Mouse (Mus musculus) forebrain, postnatal 0 days (tissue): ENCODE data around the gene Cmtm7. TPM values are rescaled to one million over a fixed set of nuclear protein-coding genes. Genes with fewer than 3 reads are reported as not detected.

ENCODE experiments used
- ATAC-seq: fragments of 200-750 bp; cut with Nextera tagmentation; 2 replicates; pipeline ENCODE4 v1.8.0; 2017; ENCODE audit warnings: mild to moderate bottlenecking, moderate library complexity
- DNase-seq: peaks from one replicate; pipeline ENCODE4 v3.0.0-alpha.2; 2015
- H3K27ac ChIP-seq: fragments of 300-500 bp; sonication (generic); 2 replicates; pipeline ENCODE4 v1.5.1; 2014; ENCODE audit warnings: low read depth, mild to moderate bottlenecking, antibody characterized with exemption, low read length, moderate library complexity, mixed read lengths
- H3K27me3 ChIP-seq: fragments of 300-500 bp; sonication (generic); 2 replicates; pipeline ENCODE4 v1.6.1; 2014; ENCODE audit warnings: mild to moderate bottlenecking, low read length, mixed read lengths; ENCODE audit not compliant: insufficient read depth
- H3K36me3 ChIP-seq: fragments of 300-500 bp; sonication (generic); 2 replicates; pipeline ENCODE4 v1.6.1; 2014; ENCODE audit warnings: mild to moderate bottlenecking, moderate library complexity; ENCODE audit not compliant: insufficient read depth
- H3K4me1 ChIP-seq: fragments of 300-500 bp; sonication (generic); 2 replicates; pipeline ENCODE4 v1.6.1; 2014; ENCODE audit warnings: antibody characterized with exemption; ENCODE audit not compliant: insufficient read depth
- H3K4me2 ChIP-seq: fragments of 300-500 bp; sonication (generic); 2 replicates; pipeline ENCODE4 v1.6.1; 2014; ENCODE audit warnings: low read depth, mild to moderate bottlenecking, moderate library complexity
- H3K4me3 ChIP-seq: fragments of 300-500 bp; sonication (generic); 2 replicates; pipeline ENCODE4 v1.5.1; 2014; ENCODE audit warnings: low read depth, low read length, mixed read lengths
- H3K9ac ChIP-seq: fragments of 300-500 bp; sonication (generic); 2 replicates; pipeline ENCODE4 v1.6.1; 2014; ENCODE audit warnings: mild to moderate bottlenecking
- H3K9me3 ChIP-seq: fragments of 300-500 bp; sonication (generic); 2 replicates; pipeline ENCODE4 v1.6.1; 2016; ENCODE audit warnings: low read length
- CTCF ChIP-seq: sonication (generic); IDR thresholded peaks from 2 replicates; pipeline ENCODE4 v1.5.1; 2016; ENCODE audit warnings: antibody characterized with exemption, control low read depth, low read depth
- WGBS: fragments of 180-500 bp; shearing (Covaris S2); extraction: QIAGEN DNeasy Blood & Tissue Kit; methylation state at CpG from one replicate; pipeline ENCODE4 v1.1.7; 2014; 5-methylcytosine and 5-hydroxymethylcytosine counted together
- polyA plus RNA-seq: library from polyadenylated mRNA; unstranded; fragments of >200 nt; fragmentation: Nextera tagmentation; extraction: Ambion mirVana; gene quantifications from 2 replicates; pipeline ENCODE4 v1.2.1, GENCODE M21; 2015
- total RNA-seq: library from RNA; depleted of rRNA; stranded (reverse); fragments of >200 nt; gene quantifications from 2 replicates; pipeline ENCODE4 v1.2.3, GENCODE M21; 2014

Gene Cmtm7
- total and polyA plus RNA-seq, 2 experiments from 2014 or later = 6.0 to 9.5 TPM

GRCm38 (mm10) chr9:114758272-114758671, 23.4 kb downstream of the Cmtm7 start:
- no peak for ATAC-seq
- no peak overlapping the region for H3K4me2 ChIP-seq

GRCm38 (mm10) chr9:114752863-114753484, 28.7 kb downstream of the Cmtm7 start:
- TF ChIP-seq CTCF = peak; percentile 98
- H3K4me2 ChIP-seq = peak overlapping the region; percentile 68
- H3K9me3 ChIP-seq = no peaks in the 10 kb centered on the region
- peak overlapping the region; percentile 43 for H3K4me3 ChIP-seq
- DNase-seq (peak; percentile 85), ATAC-seq (peak; percentile 94)
- peaks cover 3% of the 10 kb centered on the region for H3K36me3 ChIP-seq
- 6% methylated on average over 31 of the region's 36 CpGs for WGBS
- H3K27ac ChIP-seq = peak overlapping the region; percentile 50
- no peaks in the 10 kb centered on the region for H3K27me3 ChIP-seq
- H3K9ac ChIP-seq = peak overlapping the region; percentile 59
- no peaks in the 10 kb centered on the region for H3K4me1 ChIP-seq

More at GRCm38 (mm10) chr9:114758272-114758671, 23.4 kb downstream of the Cmtm7 start:
- no peaks in the 10 kb centered on the region for H3K4me1 ChIP-seq
- no peak for DNase-seq
- WGBS = 85% methylated on average over 7 of the region's 7 CpGs
- H3K27ac ChIP-seq = no peak overlapping the region
- no peak for TF ChIP-seq CTCF
- H3K36me3 ChIP-seq = no peaks in the 10 kb centered on the region
- H3K4me3 ChIP-seq = no peak overlapping the region
- no peaks in the 10 kb centered on the region for H3K9me3 ChIP-seq
- no peak overlapping the region for H3K9ac ChIP-seq
- H3K27me3 ChIP-seq = no peaks in the 10 kb centered on the region

GRCm38 (mm10) chr9:114752311-114752710, 29.3 kb downstream of the Cmtm7 start:
- Histone ChIP-seq H3K4me1 (no peaks in the 10 kb centered on the region), H3K27ac (peak overlapping the region; percentile 50; the same call in 1 of the 2 replicates), H3K4me2 (peak overlapping the region; percentile 68), H3K9ac (peak overlapping the region; percentile 59; the same call in 1 of the 2 replicates), H3K27me3 (no peaks in the 10 kb centered on the region), H3K36me3 (peaks cover 9% of the 10 kb centered on the region), H3K4me3 (peak overlapping the region; percentile 43), H3K9me3 (no peaks in the 10 kb centered on the region)
- ATAC-seq = no peak
- DNase-seq = no peak
- WGBS = 75% methylated on average over 9 of the region's 9 CpGs
- no peak for TF ChIP-seq CTCF

- H3K4me3 ChIP-seq = no peak overlapping the region
Measured at GRCm38 (mm10) chr9:114751582-114751981, 30.1 kb downstream of the Cmtm7 start.

GRCm38 (mm10) chr9:114747466-114747865, 34.2 kb downstream of the Cmtm7 start:
- H3K27me3 ChIP-seq = no peaks in the 10 kb centered on the region
- no peak for TF ChIP-seq CTCF
- H3K4me3 ChIP-seq = no peak overlapping the region
- 94% methylated on average over 12 of the region's 12 CpGs for WGBS
- H3K36me3 ChIP-seq = peaks cover 14% of the 10 kb centered on the region
- H3K4me1 ChIP-seq = no peaks in the 10 kb centered on the region
- no peak overlapping the region for H3K27ac ChIP-seq
- no peak overlapping the region for H3K4me2 ChIP-seq
- no peak for DNase-seq
- ATAC-seq = no peak
- no peaks in the 10 kb centered on the region for H3K9me3 ChIP-seq
- H3K9ac ChIP-seq = no peak overlapping the region

More at GRCm38 (mm10) chr9:114751582-114751981, 30.1 kb downstream of the Cmtm7 start:
- ATAC-seq (no peak), DNase-seq (no peak)
- no peaks in the 10 kb centered on the region for H3K4me1 ChIP-seq
- WGBS = 82% methylated on average over 3 of the region's 3 CpGs
- peaks cover 9% of the 10 kb centered on the region for H3K36me3 ChIP-seq
- no peak overlapping the region for H3K9ac ChIP-seq
- no peak overlapping the region for H3K27ac ChIP-seq
- no peak overlapping the region for H3K4me2 ChIP-seq
- peak; percentile 25; the same call in 1 of the 2 replicates for TF ChIP-seq CTCF
- no peaks in the 10 kb centered on the region for H3K9me3 ChIP-seq
- H3K27me3 ChIP-seq = no peaks in the 10 kb centered on the region

- H3K9ac ChIP-seq = no peak overlapping the region
- no peaks in the 10 kb centered on the region for H3K9me3 ChIP-seq
- H3K27ac ChIP-seq = no peak overlapping the region
- WGBS = 83% methylated on average over 10 of the region's 10 CpGs
- DNase-seq = no peak
- peaks cover 14% of the 10 kb centered on the region for H3K36me3 ChIP-seq
- no peaks in the 10 kb centered on the region for H3K27me3 ChIP-seq
- TF ChIP-seq CTCF = no peak
- no peak overlapping the region for H3K4me2 ChIP-seq
- no peaks in the 10 kb centered on the region for H3K4me1 ChIP-seq
- no peak for ATAC-seq
- no peak overlapping the region for H3K4me3 ChIP-seq
Measured at GRCm38 (mm10) chr9:114747012-114747411, 34.6 kb downstream of the Cmtm7 start.

GRCm38 (mm10) chr9:114745654-114746053, 36.0 kb downstream of the Cmtm7 start:
- Histone ChIP-seq H3K9ac (no peak overlapping the region), H3K4me1 (no peaks in the 10 kb centered on the region), H3K27ac (no peak overlapping the region), H3K36me3 (peaks cover 14% of the 10 kb centered on the region), H3K27me3 (no peaks in the 10 kb centered on the region), H3K9me3 (no peaks in the 10 kb centered on the region), H3K4me2 (no peak overlapping the region), H3K4me3 (no peak overlapping the region)
- ATAC-seq = no peak
- no peak for DNase-seq
- 91% methylated on average over 4 of the region's 4 CpGs for WGBS
- TF ChIP-seq CTCF = no peak
